Mouse (Mus musculus) heart, embryonic 16.5 days (tissue): ENCODE measurements around the gene E330014E10Rik. TPM values are rescaled to one million over a fixed set of nuclear protein-coding genes. Genes with fewer than 3 reads are reported as not detected.
"Not testable (repeated sequence)": the region's sequence is repeated elsewhere in the genome, so short reads cannot be mapped to it uniquely, and the experiment has no call there.

ENCODE experiments used
- ATAC-seq: fragments of 200-750 bp; cut with Nextera tagmentation; replicated peaks from 2 replicates; pipeline ENCODE4 v1.8.0; 2017; ENCODE audit warnings: moderate number of reproducible peaks; ENCODE audit not compliant: insufficient read depth, low FRiP score; ENCODE audit errors: extremely low read depth
- H3K27ac ChIP-seq: fragments of 300-500 bp; sonication (generic); 2 replicates; pipeline ENCODE4 v1.5.1; 2014; ENCODE audit warnings: mild to moderate bottlenecking, low read length, control low read depth, moderate library complexity
- H3K27me3 ChIP-seq: fragments of 300-500 bp; sonication (generic); 2 replicates; pipeline ENCODE4 v1.6.1; 2014; ENCODE audit warnings: low read length, mixed read lengths; ENCODE audit not compliant: control insufficient read depth, insufficient read depth
- H3K36me3 ChIP-seq: fragments of 300-500 bp; sonication (generic); 2 replicates; pipeline ENCODE4 v1.6.1; 2014; ENCODE audit not compliant: control insufficient read depth, insufficient read depth
- H3K4me1 ChIP-seq: fragments of 300-500 bp; sonication (generic); 2 replicates; pipeline ENCODE4 v1.6.1; 2014; ENCODE audit warnings: low read length, mixed read lengths; ENCODE audit not compliant: control insufficient read depth, insufficient read depth
- H3K4me2 ChIP-seq: fragments of 300-500 bp; sonication (generic); 2 replicates; pipeline ENCODE4 v1.6.1; 2014; ENCODE audit warnings: low read depth, mild to moderate bottlenecking, control low read depth, low read length
- H3K4me3 ChIP-seq: fragments of 300-500 bp; sonication (generic); 2 replicates; pipeline ENCODE4 v1.5.1; 2014; ENCODE audit warnings: mild to moderate bottlenecking, control low read depth, low read length
- H3K9ac ChIP-seq: fragments of 300-500 bp; sonication (generic); 2 replicates; pipeline ENCODE4 v1.6.1; 2014; ENCODE audit warnings: low read length, control low read depth
- H3K9me3 ChIP-seq: fragments of 300-500 bp; sonication (generic); replicated peaks from 2 replicates; pipeline ENCODE4 v1.6.1; 2016; ENCODE audit warnings: low read length; ENCODE audit not compliant: control insufficient read depth
- WGBS: fragments of 180-500 bp; shearing (Covaris S2); extraction: QIAGEN DNeasy Blood & Tissue Kit; methylation state at CpG from one replicate; pipeline ENCODE4 v1.1.7; 2014; 5-methylcytosine and 5-hydroxymethylcytosine counted together
- polyA plus RNA-seq: library from polyadenylated mRNA; unstranded; fragments of >200 nt; fragmentation: Nextera tagmentation; extraction: Ambion mirVana; gene quantifications from 2 replicates; pipeline ENCODE4 v1.2.1, GENCODE M21; 2015

Gene E330014E10Rik
- not detected in 2 replicates for polyA plus RNA-seq

- WGBS, result no CpG with 5 or more reads among the region's 2 CpGs
- not testable (repeated sequence) for H3K4me1 ChIP-seq, H3K4me3 ChIP-seq, H3K36me3 ChIP-seq, H3K27ac ChIP-seq, H3K9ac ChIP-seq, H3K4me2 ChIP-seq, H3K27me3 ChIP-seq, H3K9me3 ChIP-seq, ATAC-seq
Observed at GRCm38 (mm10) chr5:95775690-95776089, at the start of gene E330014E10Rik. Gene E330014E10Rik, plus strand, starts transcription at chr5:95775990.

GRCm38 (mm10) chr5:95736073-95736472 is 39.7 kb upstream of the E330014E10Rik start, which contains the start of gene Gm7978:
Gene Gm7978, minus strand, starts transcription at chr5:95736173.
- WGBS, result no CpG with 5 or more reads among the region's 1 CpGs
- not testable (repeated sequence) for ATAC-seq, H3K36me3 ChIP-seq, H3K4me1 ChIP-seq, H3K9me3 ChIP-seq, H3K4me3 ChIP-seq, H3K4me2 ChIP-seq, H3K27me3 ChIP-seq, H3K27ac ChIP-seq, H3K9ac ChIP-seq

- H3K9me3 ChIP-seq, H3K27me3 ChIP-seq, H3K4me1 ChIP-seq, H3K36me3 ChIP-seq, ATAC-seq, H3K4me2 ChIP-seq, H3K27ac ChIP-seq, H3K4me3 ChIP-seq, H3K9ac ChIP-seq: not testable (repeated sequence)
- no CpG with 5 or more reads among the region's 3 CpGs for WGBS
Observed at GRCm38 (mm10) chr5:95741714-95742113, 34.1 kb upstream of the E330014E10Rik start, which contains the start of gene Gm7982. Gene Gm7982, plus strand, starts transcription at chr5:95742014.

GRCm38 (mm10) chr5:95810841-95811240 is 35.1 kb downstream of the E330014E10Rik start:
- not testable (repeated sequence) for H3K36me3 ChIP-seq, H3K9me3 ChIP-seq, H3K4me3 ChIP-seq, H3K27ac ChIP-seq, H3K27me3 ChIP-seq, H3K9ac ChIP-seq, ATAC-seq, H3K4me2 ChIP-seq, H3K4me1 ChIP-seq
- 63% methylated on average over 2 of the region's 2 CpGs for WGBS

GRCm38 (mm10) chr5:95836580-95836979 is 60.8 kb downstream of the E330014E10Rik start:
- no peak overlapping the region for H3K4me2 ChIP-seq
- no peaks in the 10 kb centered on the region for H3K9me3 ChIP-seq
- no peak for ATAC-seq
- no peak overlapping the region for H3K9ac ChIP-seq
- no peaks in the 10 kb centered on the region for H3K4me1 ChIP-seq
- no peak overlapping the region for H3K4me3 ChIP-seq
- 45% methylated on average over 4 of the region's 4 CpGs for WGBS
- no peaks in the 10 kb centered on the region for H3K27me3 ChIP-seq
- H3K36me3 ChIP-seq, result no peaks in the 10 kb centered on the region
- H3K27ac ChIP-seq, result no peak overlapping the region

- no peaks in the 10 kb centered on the region for H3K4me1 ChIP-seq
- H3K4me2 ChIP-seq, result no peak overlapping the region
- no peak overlapping the region for H3K9ac ChIP-seq
- peaks cover 3% of the 10 kb centered on the region; the same call in 1 of the 2 replicates for H3K9me3 ChIP-seq
- H3K27ac ChIP-seq, result no peak overlapping the region
- no peaks in the 10 kb centered on the region for H3K36me3 ChIP-seq
- no peak overlapping the region for H3K4me3 ChIP-seq
- WGBS, result 87% methylated on average over 3 of the region's 3 CpGs
- ATAC-seq, result no peak
- H3K27me3 ChIP-seq, result no peaks in the 10 kb centered on the region
Observed at GRCm38 (mm10) chr5:95854030-95854429, 78.2 kb downstream of the E330014E10Rik start.

Other genes starting within 250 kb of the E330014E10Rik start
- gene Gm7971, start 181.1 kb upstream of the E330014E10Rik start, polyA plus RNA-seq, result not detected in 2 replicates
- gene Gm7978, start 39.8 kb upstream of the E330014E10Rik start, polyA plus RNA-seq, result not detected in 2 replicates
- not detected in 2 replicates for gene Gm7982, start 34.0 kb upstream of the E330014E10Rik start, polyA plus RNA-seq
- 5.6 and 12.7 TPM in 2 replicates for gene Cxcl13, start 181.0 kb downstream of the E330014E10Rik start, polyA plus RNA-seq